Mouse (Mus musculus) liver, embryonic 14.5 days (tissue): ENCODE data around the gene Arhgap17. TPM values are rescaled to one million over a fixed set of nuclear protein-coding genes. Genes with fewer than 3 reads are reported as not detected.
A peak's percentile ranks its signal among the peaks of the same experiment; 100 is the strongest.

Experiments used
- ATAC-seq: fragments of 200-750 bp; cut with Nextera tagmentation; 2 replicates; pipeline ENCODE4 v1.8.0; 2017; ENCODE audit warnings: moderate number of reproducible peaks, mild to moderate bottlenecking, moderate library complexity; ENCODE audit not compliant: insufficient read depth
- DNase-seq, 3 experiments: peaks; one replicate each; pipeline ENCODE4 v3.0.0-alpha.2; 2012 to 2013; ENCODE audit warnings: low read depth in 3 of 3, low spot score in 3 of 3
- H3K27ac ChIP-seq: fragments of 300-500 bp; sonication (generic); 2 replicates; pipeline ENCODE4 v1.5.1; 2014; ENCODE audit warnings: moderate library complexity, mild to moderate bottlenecking, control low read depth, inconsistent platforms
- H3K27me3 ChIP-seq: fragments of 300-500 bp; sonication (generic); 2 replicates; pipeline ENCODE4 v1.6.1; 2014; ENCODE audit warnings: mild to moderate bottlenecking, low read length, moderate library complexity; ENCODE audit not compliant: control insufficient read depth, insufficient read depth
- H3K36me3 ChIP-seq: fragments of 300-500 bp; sonication (generic); replicated peaks from 2 replicates; pipeline ENCODE4 v1.6.1; 2014; ENCODE audit warnings: low read depth; ENCODE audit not compliant: control insufficient read depth, insufficient read depth
- H3K4me1 ChIP-seq, 2 experiments: fragments of 200-500 bp in 1 of 2; fragments of 300-500 bp in 1 of 2; sonication (generic) in 1 of 2; replicated peaks; 2 replicates each; pipeline ENCODE4 v1.6.1; 2012 to 2014; ENCODE audit warnings: antibody characterized with exemption in 1 of 2, inconsistent platforms in 1 of 2, low read length in 1 of 2; ENCODE audit not compliant: control insufficient read depth in 2 of 2, insufficient read depth in 2 of 2
- H3K4me2 ChIP-seq: fragments of 300-500 bp; sonication (generic); 2 replicates; pipeline ENCODE4 v1.6.1; 2014; ENCODE audit warnings: low read depth, mild to moderate bottlenecking, control low read depth, moderate library complexity
- H3K4me3 ChIP-seq, 2 experiments: fragments of 200-500 bp in 1 of 2; fragments of 300-500 bp in 1 of 2; sonication (generic) in 1 of 2; 2 replicates each; pipeline ENCODE4 v1.5.1; 2012 to 2014; ENCODE audit warnings: low read depth in 2 of 2, low read length in 2 of 2, mild to moderate bottlenecking in 2 of 2, control low read depth in 1 of 2, inconsistent platforms in 1 of 2, moderate library complexity in 1 of 2; ENCODE audit not compliant: insufficient read depth in 1 of 2
- H3K9ac ChIP-seq: fragments of 300-500 bp; sonication (generic); replicated peaks from 2 replicates; pipeline ENCODE4 v1.6.1; 2014; ENCODE audit warnings: mild to moderate bottlenecking, control low read depth, moderate library complexity
- H3K9me3 ChIP-seq: fragments of 300-500 bp; sonication (generic); 2 replicates; pipeline ENCODE4 v1.6.1; 2016; ENCODE audit warnings: low read length, mixed read lengths; ENCODE audit not compliant: control insufficient read depth
- CTCF ChIP-seq: IDR thresholded peaks from 2 replicates; pipeline ENCODE4 v1.5.1; 2016; ENCODE audit warnings: antibody characterized with exemption, low read depth, control low read depth
- EP300 ChIP-seq: IDR thresholded peaks from 2 replicates; pipeline ENCODE4 v1.6.1; 2016; ENCODE audit warnings: antibody characterized with exemption, low read depth
- WGBS: fragments of 180-500 bp; shearing (Covaris S2); extraction: QIAGEN DNeasy Blood & Tissue Kit; methylation state at CpG from one replicate; pipeline ENCODE4 v1.1.7; 2014; ENCODE audit not compliant: insufficient replicate concordance; 5-methylcytosine and 5-hydroxymethylcytosine counted together
- polyA plus RNA-seq, 2 experiments: library from polyadenylated mRNA; depleted of rRNA in 1 of 2; stranded (reverse) in 1 of 2; unstranded in 1 of 2; fragments of >200 nt; fragmentation: Nextera tagmentation in 1 of 2; extraction: Ambion mirVana in 1 of 2; gene quantifications; 2 replicates each; pipeline versions ENCODE4 v1.2.1 to v1.2.3; 2012 to 2014

Arhgap17 gene
- polyA plus RNA-seq, 2 experiments: 10.2 to 10.9 TPM

DNA sequence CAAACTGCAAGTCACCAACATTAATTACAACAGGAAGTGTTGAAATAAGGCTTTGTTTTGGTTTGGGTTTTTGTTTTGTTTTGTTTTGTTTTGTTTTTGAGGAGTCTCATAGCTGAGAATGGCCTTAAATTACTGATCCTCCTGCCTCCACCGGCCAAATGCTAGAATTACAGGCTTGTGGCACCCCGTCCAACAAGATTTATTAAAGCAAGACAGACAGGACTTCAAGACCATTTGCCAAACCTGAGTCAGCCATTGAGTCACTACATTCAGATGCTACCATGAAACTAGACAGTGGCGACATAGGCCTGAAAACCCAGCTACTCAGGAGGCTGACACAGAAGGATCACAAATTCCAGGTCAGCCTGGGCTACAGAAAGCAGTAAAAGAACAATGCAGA, 1.8 kb upstream of the Arhgap17 start:
- no peaks in the 10 kb centered on the region for H3K36me3 ChIP-seq
- H3K9me3 ChIP-seq: no peaks in the 10 kb centered on the region
- TF ChIP-seq CTCF (peak; percentile 38; the same call in 1 of the 2 replicates), EP300 (no peak)
- WGBS: 51% methylated on average over 3 of the region's 3 CpGs
- H3K27ac ChIP-seq: no peak overlapping the region
- peaks cover 22 to 28% of the 10 kb centered on the region in 2 experiments for H3K4me1 ChIP-seq
- H3K4me3 ChIP-seq: no peak overlapping the region
- H3K9ac ChIP-seq: no peak overlapping the region
- no peaks in the 10 kb centered on the region for H3K27me3 ChIP-seq
- H3K4me2 ChIP-seq: no peak overlapping the region
- DNase-seq (no peak), ATAC-seq (no peak)

DNA sequence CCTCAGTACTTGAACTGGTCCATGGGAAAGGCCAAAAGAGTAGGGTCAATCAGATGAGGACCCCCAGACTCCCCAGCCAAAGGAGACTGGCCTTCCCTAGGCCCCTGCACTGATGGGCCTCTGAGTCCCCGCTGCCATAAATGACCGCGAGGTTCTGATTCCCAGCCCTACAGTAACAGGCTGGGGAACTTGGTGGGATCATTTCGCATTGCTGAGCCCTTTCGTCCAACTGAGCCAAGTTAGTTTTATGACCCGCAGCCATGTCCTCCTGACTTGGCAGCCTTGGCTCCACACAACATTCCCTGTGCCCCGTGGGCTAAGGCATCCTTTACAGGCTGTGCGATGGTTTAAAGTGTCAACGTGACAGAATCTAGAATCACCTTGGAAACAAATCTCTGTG, 985 bp upstream of the Arhgap17 start:
- Histone ChIP-seq H3K9me3 (no peaks in the 10 kb centered on the region), H3K9ac (peak overlapping the region; percentile 94), H3K4me3 (peak overlapping the region; percentile 78 to 89), H3K27ac (no peak overlapping the region; the same call in none of the 2 replicates), H3K4me2 (peak overlapping the region; percentile 88), H3K27me3 (no peaks in the 10 kb centered on the region), H3K4me1 (peaks cover 30 to 36% of the 10 kb centered on the region in 2 experiments), H3K36me3 (no peaks in the 10 kb centered on the region)
- ATAC-seq: no peak
- DNase-seq: no peak
- 63% methylated on average over 9 of the region's 9 CpGs for WGBS
- TF ChIP-seq EP300 (no peak), CTCF (no peak)

DNA sequence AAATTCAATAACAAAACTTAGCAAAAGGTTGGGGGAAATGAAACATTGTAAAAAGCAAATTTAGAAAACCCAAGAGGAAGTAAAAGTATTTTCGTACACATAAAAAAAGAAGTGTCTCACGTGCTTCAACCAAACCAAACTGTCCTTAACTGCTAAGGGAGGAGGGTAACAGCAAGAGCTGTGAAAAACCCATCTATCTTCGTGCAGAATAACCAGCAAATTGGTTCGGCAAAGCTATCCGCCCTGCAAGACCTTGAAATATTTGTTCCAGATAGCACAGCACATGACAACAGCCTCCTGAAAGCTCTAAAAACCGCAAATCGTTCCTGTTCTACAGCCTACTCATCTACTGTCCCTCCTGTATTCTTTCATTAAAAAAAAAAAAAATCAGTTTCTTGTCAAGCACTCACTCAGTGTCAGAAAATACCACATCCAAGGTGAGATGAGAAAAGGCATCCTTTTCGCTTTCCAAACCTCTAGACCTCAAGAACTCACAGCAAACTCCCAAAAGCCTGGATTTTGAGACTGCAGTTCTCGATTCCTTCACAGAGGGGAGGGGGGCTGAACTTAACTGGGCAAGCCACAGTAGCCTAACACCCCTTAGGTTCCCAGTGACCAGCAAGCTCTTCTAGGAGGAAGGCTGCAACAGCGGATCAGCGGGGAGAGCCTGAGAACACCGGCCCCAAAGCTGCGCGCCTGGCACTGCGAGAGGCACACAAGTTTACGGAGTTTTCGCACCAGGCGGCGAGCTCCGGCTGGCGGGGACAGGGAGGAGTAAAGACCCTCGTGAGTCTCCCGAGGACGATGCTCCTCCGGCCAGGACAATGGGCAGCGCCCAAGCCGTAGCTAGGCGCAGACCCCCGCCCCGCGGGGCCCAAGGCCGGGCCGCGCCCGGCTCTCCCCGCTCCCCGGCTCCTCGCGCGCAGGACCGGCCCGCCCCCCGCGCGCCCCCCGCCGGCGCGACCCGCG, 653 bp downstream of the Arhgap17 start:
- Histone ChIP-seq H3K27ac (peak overlapping the region; percentile 14), H3K27me3 (no peaks in the 10 kb centered on the region), H3K4me2 (peak overlapping the region; percentile 85), H3K4me1 (peaks cover 37 to 48% of the 10 kb centered on the region in 2 experiments), H3K36me3 (no peaks in the 10 kb centered on the region; the same call in 1 of the 2 replicates), H3K9ac (peak overlapping the region; percentile 81), H3K4me3 (peak overlapping the region; percentile 78 to 89), H3K9me3 (no peaks in the 10 kb centered on the region)
- TF ChIP-seq CTCF (0 out of 2 replicates have a peak, but pooled peaks have one; percentile 4), EP300 (no peak)
- 1% methylated on average over 38 of the region's 51 CpGs for WGBS
- DNase-seq: no peak
- peak; percentile 32 for ATAC-seq

DNA sequence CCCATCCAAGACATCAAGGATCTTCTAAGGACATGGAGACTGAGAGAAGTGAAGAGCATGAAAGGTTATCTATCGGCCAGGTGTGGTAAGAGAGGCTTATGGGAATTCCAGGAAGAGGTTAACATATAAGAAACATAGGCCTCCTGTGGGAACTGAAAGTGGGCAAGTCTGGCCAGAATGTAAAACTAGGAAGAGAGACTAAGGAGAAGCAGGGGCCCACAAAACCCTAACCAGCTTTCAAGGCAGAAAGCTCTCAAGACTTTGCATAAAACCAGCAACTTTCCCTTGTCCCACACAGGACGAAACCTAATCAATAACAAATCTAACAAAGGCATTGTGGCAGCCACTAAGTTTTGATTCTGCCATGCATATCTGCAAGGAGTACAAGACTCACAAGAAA, 1.5 kb downstream of the Arhgap17 start:
- H3K4me1 ChIP-seq: peaks cover 37 to 50% of the 10 kb centered on the region in 2 experiments
- no peak overlapping the region for H3K27ac ChIP-seq

More for the DNA sequence above, 1.5 kb downstream of the Arhgap17 start:
- Histone ChIP-seq H3K9ac (peak overlapping the region; percentile 10; the same call in 1 of the 2 replicates), H3K4me3 (peak overlapping the region; percentile 16 to 78; a peak in 3 of 4 replicates), H3K9me3 (no peaks in the 10 kb centered on the region), H3K27me3 (no peaks in the 10 kb centered on the region), H3K4me2 (peak overlapping the region; percentile 85), H3K36me3 (no peaks in the 10 kb centered on the region; the same call in 1 of the 2 replicates)
- ATAC-seq: no peak
- 45% methylated on average over 2 of the region's 2 CpGs for WGBS
- no peak for DNase-seq
- TF ChIP-seq EP300: no peak
- TF ChIP-seq CTCF: no peak
